Mouse (Mus musculus) hindbrain, embryonic 15.5 days (tissue): ENCODE data around the gene Nsun3. TPM values are rescaled to one million over a fixed set of nuclear protein-coding genes. Genes with fewer than 3 reads are reported as not detected.

ENCODE experiments used
- ATAC-seq: fragments of 200-750 bp; cut with Nextera tagmentation; 2 replicates; pipeline ENCODE4 v1.8.0; 2017; ENCODE audit warnings: low read depth, moderate number of reproducible peaks, moderate TSS enrichment; ENCODE audit not compliant: low FRiP score
- H3K27ac ChIP-seq: fragments of 300-500 bp; sonication (generic); replicated peaks from 2 replicates; pipeline ENCODE4 v1.5.1; 2015; ENCODE audit warnings: mild to moderate bottlenecking, inconsistent platforms
- H3K27me3 ChIP-seq: fragments of 300-500 bp; sonication (generic); 2 replicates; pipeline ENCODE4 v1.6.1; 2015; ENCODE audit warnings: control low read depth, inconsistent platforms
- H3K36me3 ChIP-seq: fragments of 300-500 bp; sonication (generic); 2 replicates; pipeline ENCODE4 v1.6.1; 2015; ENCODE audit warnings: control low read depth, inconsistent platforms
- H3K4me1 ChIP-seq: fragments of 300-500 bp; sonication (generic); replicated peaks from 2 replicates; pipeline ENCODE4 v1.6.1; 2015; ENCODE audit warnings: control low read depth, inconsistent platforms
- H3K4me2 ChIP-seq: fragments of 300-500 bp; sonication (generic); 2 replicates; pipeline ENCODE4 v1.6.1; 2015; ENCODE audit warnings: moderate library complexity, mild to moderate bottlenecking, inconsistent platforms
- H3K4me3 ChIP-seq: fragments of 300-500 bp; sonication (generic); 2 replicates; pipeline ENCODE4 v1.5.1; 2015; ENCODE audit warnings: mild to moderate bottlenecking, inconsistent platforms
- H3K9ac ChIP-seq: fragments of 300-500 bp; sonication (generic); 2 replicates; pipeline ENCODE4 v1.6.1; 2015; ENCODE audit warnings: inconsistent platforms
- H3K9me3 ChIP-seq: fragments of 300-500 bp; sonication (generic); 2 replicates; pipeline ENCODE4 v1.6.1; 2016; ENCODE audit warnings: control low read depth, inconsistent platforms
- WGBS: fragments of 180-500 bp; shearing (Covaris S2); methylation state at CpG from one replicate; pipeline ENCODE4 v1.1.7; 2015; 5-methylcytosine and 5-hydroxymethylcytosine counted together
- polyA plus RNA-seq: library from polyadenylated mRNA; unstranded; fragments of >200 nt; fragmentation: Nextera tagmentation; extraction: Ambion mirVana; gene quantifications from 2 replicates; pipeline ENCODE4 v1.2.1, GENCODE M21; 2015

The Nsun3 gene
- polyA plus RNA-seq, 1 experiment from 2014 or later, result 9.2 TPM

GRCm38 (mm10) chr16:62799839-62800238 lies 13.2 kb upstream of the Nsun3 start:
- WGBS, result 92% methylated on average over 3 of the region's 3 CpGs
- no peak for ATAC-seq
- peaks cover 22% of the 10 kb centered on the region for H3K36me3 ChIP-seq
- H3K4me2 ChIP-seq, result no peak overlapping the region
- no peaks in the 10 kb centered on the region for H3K27me3 ChIP-seq
- H3K4me3 ChIP-seq, result no peak overlapping the region
- no peaks in the 10 kb centered on the region for H3K4me1 ChIP-seq
- H3K9ac ChIP-seq, result no peak overlapping the region
- no peak overlapping the region for H3K27ac ChIP-seq
- no peaks in the 10 kb centered on the region for H3K9me3 ChIP-seq

DNA sequence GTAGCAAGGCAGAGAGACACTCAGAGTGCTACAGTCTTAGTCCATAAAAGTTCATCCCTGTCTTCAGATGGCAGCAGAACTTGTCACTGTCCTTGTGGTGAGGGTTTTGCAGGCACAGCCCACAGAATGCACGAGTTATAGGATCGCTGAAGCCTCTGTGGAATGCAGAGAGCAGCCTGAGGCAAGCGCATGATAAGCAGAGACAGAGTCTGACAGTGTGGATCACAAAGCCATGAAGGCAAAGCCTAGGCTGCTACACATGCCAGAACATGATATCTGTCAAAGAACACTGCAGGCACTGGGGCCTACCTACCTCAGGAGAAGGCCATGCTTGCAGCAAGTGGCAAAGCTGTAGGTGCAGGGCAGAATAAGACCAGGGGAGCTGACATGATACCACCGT lies 12.8 kb upstream of the Nsun3 start:
- peaks cover 18% of the 10 kb centered on the region for H3K36me3 ChIP-seq
- no peak overlapping the region for H3K9ac ChIP-seq
- no peak overlapping the region for H3K27ac ChIP-seq
- H3K4me3 ChIP-seq, result no peak overlapping the region
- no peak for ATAC-seq
- H3K4me2 ChIP-seq, result no peak overlapping the region
- 96% methylated on average over 4 of the region's 4 CpGs for WGBS
- H3K4me1 ChIP-seq, result no peaks in the 10 kb centered on the region
- H3K9me3 ChIP-seq, result no peaks in the 10 kb centered on the region
- no peaks in the 10 kb centered on the region for H3K27me3 ChIP-seq

GRCm38 (mm10) chr16:62798808-62799207 lies 12.2 kb upstream of the Nsun3 start:
- no peaks in the 10 kb centered on the region for H3K27me3 ChIP-seq
- 97% methylated on average over 3 of the region's 3 CpGs for WGBS
- peaks cover 15% of the 10 kb centered on the region for H3K36me3 ChIP-seq
- H3K4me3 ChIP-seq, result no peak overlapping the region
- H3K4me1 ChIP-seq, result no peaks in the 10 kb centered on the region
- H3K9ac ChIP-seq, result no peak overlapping the region
- H3K27ac ChIP-seq, result no peak overlapping the region
- H3K9me3 ChIP-seq, result no peaks in the 10 kb centered on the region
- no peak for ATAC-seq
- no peak overlapping the region for H3K4me2 ChIP-seq

- WGBS, result 91% methylated on average over 1 of the region's 1 CpGs
- peaks cover 13% of the 10 kb centered on the region; the same call in 1 of the 2 replicates for H3K36me3 ChIP-seq
- H3K27ac ChIP-seq, result no peak overlapping the region
- H3K4me3 ChIP-seq, result no peak overlapping the region
- H3K4me1 ChIP-seq, result no peaks in the 10 kb centered on the region
- H3K9me3 ChIP-seq, result no peaks in the 10 kb centered on the region
- no peaks in the 10 kb centered on the region for H3K27me3 ChIP-seq
- no peak overlapping the region for H3K4me2 ChIP-seq
- no peak overlapping the region for H3K9ac ChIP-seq
- ATAC-seq, result no peak
These were observed 10.0 kb upstream of the Nsun3 start for GRCm38 (mm10) chr16:62796608-62797007.

GRCm38 (mm10) chr16:62782229-62782628 lies 4.4 kb downstream of the Nsun3 start:
- no peak overlapping the region for H3K4me3 ChIP-seq
- H3K4me1 ChIP-seq, result peaks cover 26% of the 10 kb centered on the region
- H3K27ac ChIP-seq, result no peak overlapping the region
- WGBS, result 63% methylated on average over 5 of the region's 5 CpGs
- H3K9ac ChIP-seq, result no peak overlapping the region
- ATAC-seq, result no peak
- no peak overlapping the region for H3K4me2 ChIP-seq
- no peaks in the 10 kb centered on the region for H3K36me3 ChIP-seq
- no peaks in the 10 kb centered on the region for H3K9me3 ChIP-seq
- no peaks in the 10 kb centered on the region for H3K27me3 ChIP-seq

GRCm38 (mm10) chr16:62778282-62778681 lies 8.3 kb downstream of the Nsun3 start:
- Histone ChIP-seq H3K27ac (no peak overlapping the region), H3K36me3 (no peaks in the 10 kb centered on the region), H3K4me2 (no peak overlapping the region), H3K4me1 (no peaks in the 10 kb centered on the region), H3K4me3 (no peak overlapping the region), H3K27me3 (no peaks in the 10 kb centered on the region), H3K9me3 (no peaks in the 10 kb centered on the region), H3K9ac (no peak overlapping the region)
- WGBS, result 63% methylated on average over 10 of the region's 10 CpGs
- no peak for ATAC-seq

- H3K9ac ChIP-seq, result no peak overlapping the region
These were observed 10.6 kb downstream of the Nsun3 start for GRCm38 (mm10) chr16:62776034-62776433.

DNA sequence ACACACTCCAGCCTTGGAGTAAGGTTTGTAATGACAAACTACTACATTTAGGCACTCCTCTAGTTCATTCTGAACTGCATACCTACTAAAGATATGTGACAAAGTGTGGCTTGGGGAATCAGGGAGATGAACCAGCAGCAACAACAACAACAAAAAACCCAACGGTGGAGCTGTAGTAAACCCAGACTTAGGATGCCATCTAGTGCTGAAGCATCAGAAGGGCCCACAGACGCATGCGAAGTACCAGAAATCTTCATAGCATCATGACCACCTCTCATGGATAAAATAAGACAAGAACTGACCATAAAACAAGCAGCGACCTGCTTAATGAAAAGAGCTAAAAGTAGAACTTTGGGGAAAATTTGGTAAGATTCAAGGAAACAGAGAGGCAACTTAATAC lies 13.2 kb downstream of the Nsun3 start:
- Histone ChIP-seq H3K4me1 (no peaks in the 10 kb centered on the region), H3K4me3 (no peak overlapping the region), H3K27me3 (no peaks in the 10 kb centered on the region), H3K27ac (no peak overlapping the region), H3K4me2 (no peak overlapping the region), H3K9me3 (no peaks in the 10 kb centered on the region), H3K36me3 (0 out of 2 replicates have a peak, but pooled peaks cover 6% of the 10 kb centered on the region), H3K9ac (no peak overlapping the region)
- no peak for ATAC-seq
- 82% methylated on average over 4 of the region's 4 CpGs for WGBS

More at GRCm38 (mm10) chr16:62776034-62776433, 10.6 kb downstream of the Nsun3 start:
- Histone ChIP-seq H3K4me3 (no peak overlapping the region), H3K4me2 (no peak overlapping the region), H3K36me3 (no peaks in the 10 kb centered on the region), H3K27ac (no peak overlapping the region), H3K27me3 (no peaks in the 10 kb centered on the region), H3K4me1 (no peaks in the 10 kb centered on the region), H3K9me3 (no peaks in the 10 kb centered on the region)
- WGBS, result 84% methylated on average over 11 of the region's 11 CpGs
- no peak for ATAC-seq

GRCm38 (mm10) chr16:62758340-62758739 lies 28.3 kb downstream of the Nsun3 start:
- ATAC-seq, result no peak
- no peaks in the 10 kb centered on the region for H3K4me1 ChIP-seq
- no peak overlapping the region for H3K9ac ChIP-seq
- no peaks in the 10 kb centered on the region for H3K36me3 ChIP-seq
- no peak overlapping the region for H3K27ac ChIP-seq
- H3K4me3 ChIP-seq, result no peak overlapping the region
- WGBS, result 97% methylated on average over 2 of the region's 2 CpGs
- no peaks in the 10 kb centered on the region for H3K27me3 ChIP-seq
- no peak overlapping the region for H3K4me2 ChIP-seq
- H3K9me3 ChIP-seq, result no peaks in the 10 kb centered on the region

DNA sequence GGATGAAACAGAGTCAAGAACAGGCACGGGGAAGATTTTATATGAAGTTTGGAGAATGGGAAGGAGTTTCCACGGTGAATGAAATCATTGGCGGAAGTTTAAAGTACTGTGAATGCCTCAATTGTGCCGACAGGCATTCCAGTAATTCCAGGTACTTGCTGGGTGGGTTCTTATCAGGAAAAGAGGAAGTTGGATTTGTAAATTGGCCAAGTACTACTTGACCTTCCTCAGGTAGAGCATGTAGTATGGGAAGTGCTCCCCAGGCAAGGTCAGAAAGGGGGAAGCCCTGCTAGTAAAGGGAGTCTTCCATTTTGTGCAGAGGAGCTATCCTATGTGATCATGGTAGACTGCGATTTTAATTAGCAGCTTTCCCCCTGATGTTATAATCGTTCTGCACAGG lies 31.3 kb downstream of the Nsun3 start:
- Histone ChIP-seq H3K27me3 (no peaks in the 10 kb centered on the region), H3K4me3 (no peak overlapping the region), H3K9ac (no peak overlapping the region), H3K27ac (no peak overlapping the region), H3K4me2 (no peak overlapping the region), H3K36me3 (no peaks in the 10 kb centered on the region), H3K9me3 (no peaks in the 10 kb centered on the region), H3K4me1 (no peaks in the 10 kb centered on the region)
- no peak for ATAC-seq
- 96% methylated on average over 6 of the region's 6 CpGs for WGBS

GRCm38 (mm10) chr16:62753597-62753996 lies 33.0 kb downstream of the Nsun3 start:
- Histone ChIP-seq H3K4me1 (no peaks in the 10 kb centered on the region), H3K9me3 (no peaks in the 10 kb centered on the region), H3K9ac (no peak overlapping the region), H3K4me2 (no peak overlapping the region), H3K27ac (no peak overlapping the region), H3K4me3 (no peak overlapping the region), H3K36me3 (no peaks in the 10 kb centered on the region), H3K27me3 (no peaks in the 10 kb centered on the region)
- no peak for ATAC-seq
- 82% methylated on average over 1 of the region's 1 CpGs for WGBS

DNA sequence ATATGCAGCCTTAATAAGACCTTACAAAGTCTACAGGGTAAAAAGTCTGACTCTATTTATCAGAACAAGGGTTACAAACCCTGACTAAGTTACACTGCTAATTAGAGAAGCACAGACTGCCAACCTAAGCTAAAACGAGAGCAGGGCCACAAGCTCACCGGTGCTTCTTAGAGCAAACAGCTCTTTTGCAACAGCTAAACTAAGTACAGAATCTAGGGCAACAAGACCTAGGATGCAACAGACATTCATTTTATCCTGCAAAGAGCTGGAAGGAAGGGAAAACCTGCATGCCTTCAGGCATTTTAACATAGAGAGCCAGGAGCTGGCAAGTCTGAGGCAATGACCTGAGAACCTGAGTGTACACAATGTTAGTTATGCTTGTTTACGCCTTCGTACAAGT lies 33.5 kb downstream of the Nsun3 start:
- Histone ChIP-seq H3K4me2 (no peak overlapping the region), H3K27ac (no peak overlapping the region), H3K27me3 (no peaks in the 10 kb centered on the region), H3K4me1 (no peaks in the 10 kb centered on the region), H3K4me3 (no peak overlapping the region), H3K36me3 (no peaks in the 10 kb centered on the region), H3K9me3 (no peaks in the 10 kb centered on the region), H3K9ac (no peak overlapping the region)
- WGBS, result 92% methylated on average over 4 of the region's 4 CpGs
- ATAC-seq, result no peak

DNA sequence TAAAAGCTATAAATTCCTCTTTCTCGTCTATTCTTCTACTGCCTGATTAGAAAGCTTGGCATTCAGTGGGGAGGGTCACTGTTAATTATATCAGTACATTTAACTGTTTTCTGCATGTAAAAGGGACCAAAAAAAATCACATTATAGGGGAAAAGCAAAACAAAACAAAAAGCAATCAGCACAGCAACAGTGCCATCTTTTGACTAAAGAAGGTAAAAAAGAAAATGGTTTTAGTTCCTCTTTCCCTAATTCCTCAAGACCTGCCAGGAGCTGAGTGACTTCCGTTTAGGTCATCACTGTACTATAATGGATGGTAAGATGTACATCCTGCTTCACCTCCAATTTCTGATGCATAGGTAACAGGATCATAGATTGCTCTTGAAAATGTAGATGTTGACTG lies 40.7 kb downstream of the Nsun3 start:
- 60% methylated on average over 2 of the region's 2 CpGs for WGBS
- H3K36me3 ChIP-seq, result no peaks in the 10 kb centered on the region

More for the DNA sequence above, 40.7 kb downstream of the Nsun3 start:
- Histone ChIP-seq H3K27ac (no peak overlapping the region), H3K27me3 (no peaks in the 10 kb centered on the region), H3K4me1 (no peaks in the 10 kb centered on the region), H3K4me3 (no peak overlapping the region), H3K9ac (no peak overlapping the region), H3K9me3 (no peaks in the 10 kb centered on the region), H3K4me2 (no peak overlapping the region)
- no peak for ATAC-seq
